Mouse (Mus musculus): ENCODE data around the gene Lrrfip1.

GRCm38 (mm10) chr1:91122121-91122520 lies 123.6 kb downstream of the Lrrfip1 start:
- TF ChIP-seq POLR2A (IDR thresholded peaks at IDR 0.05; ENCODE audit: insufficient read depth, low read length) = no peak
- no peak for TF ChIP-seq EP300 (IDR thresholded peaks at IDR 0.05; ENCODE audit: insufficient read depth, low read depth, low read length)
- TF ChIP-seq CTCF (IDR thresholded peaks at IDR 0.05; ENCODE audit: low read depth, low read length) = no peak

Data from ES-Bruce4 (cell line).